Mouse (Mus musculus): Measurements from ENCODE around the gene Eif3c.

DNA sequence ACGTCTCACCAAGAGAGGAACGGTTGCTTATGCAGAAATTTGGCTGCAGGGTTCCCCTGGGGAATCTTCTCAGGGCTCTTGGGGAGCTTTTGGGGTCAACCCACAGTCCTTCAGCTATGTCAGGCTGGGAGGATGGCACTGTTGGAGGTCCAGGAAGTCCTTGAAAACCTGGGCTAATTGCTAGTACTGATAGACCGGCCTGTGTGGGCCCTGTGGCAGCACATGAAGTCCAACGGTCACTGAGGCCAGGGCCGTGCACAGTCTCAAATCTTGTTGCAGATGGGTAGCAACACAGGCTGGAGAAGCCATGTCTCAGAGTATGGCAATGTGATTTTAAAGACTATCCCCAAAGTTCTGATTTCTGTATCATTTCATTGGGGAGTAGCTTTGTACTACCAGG, 41.6 kb upstream of the Eif3c start:
- TF ChIP-seq POLR2A (IDR thresholded peaks at IDR 0.05; ENCODE audit: control insufficient read depth in 1 of 2, insufficient read depth in 1 of 2, low read depth in 1 of 2, low read length in 2 of 2, poor library complexity in 1 of 2) (no peak), MAX (IDR thresholded peaks at IDR 0.05; ENCODE audit: low read length) (no peak), EP300 (IDR thresholded peaks at IDR 0.05; ENCODE audit: low read depth in 1 of 2, low read length in 2 of 2) (no peak), ZC3H11A (IDR thresholded peaks at IDR 0.05; ENCODE audit: low read depth, low read length) (no peak), BHLHE40 (IDR thresholded peaks at IDR 0.05; ENCODE audit: borderline replicate concordance, low read depth, low read length) (no peak), RCOR1 (IDR thresholded peaks at IDR 0.05; ENCODE audit: low read depth, low read length) (no peak), CTCF (IDR thresholded peaks at IDR 0.05 in 2 of 3, conservative IDR thresholded peaks at IDR 0.05 in 1 of 3; ENCODE audit: control insufficient read depth in 1 of 3, insufficient read depth in 1 of 3, low read depth in 2 of 3, low read length in 3 of 3, poor library complexity in 1 of 3, severe bottlenecking in 1 of 3) (no peak), POLR2AphosphoS2 (IDR thresholded peaks at IDR 0.05; ENCODE audit: low read length) (no peak), MYB (IDR thresholded peaks at IDR 0.05; ENCODE audit: low read depth, low read length) (no peak)

Data from MEL (cell line).